Mouse (Mus musculus) spleen, adult 18-20 months (tissue): ENCODE measurements around the gene Fam107b.

Experiments
- DNase-seq, 2 experiments: peaks; one replicate each; pipeline ENCODE4 v3.0.0; 2022; ENCODE audit warnings: mixed read lengths in 2 of 2

Fam107b gene

DNA sequence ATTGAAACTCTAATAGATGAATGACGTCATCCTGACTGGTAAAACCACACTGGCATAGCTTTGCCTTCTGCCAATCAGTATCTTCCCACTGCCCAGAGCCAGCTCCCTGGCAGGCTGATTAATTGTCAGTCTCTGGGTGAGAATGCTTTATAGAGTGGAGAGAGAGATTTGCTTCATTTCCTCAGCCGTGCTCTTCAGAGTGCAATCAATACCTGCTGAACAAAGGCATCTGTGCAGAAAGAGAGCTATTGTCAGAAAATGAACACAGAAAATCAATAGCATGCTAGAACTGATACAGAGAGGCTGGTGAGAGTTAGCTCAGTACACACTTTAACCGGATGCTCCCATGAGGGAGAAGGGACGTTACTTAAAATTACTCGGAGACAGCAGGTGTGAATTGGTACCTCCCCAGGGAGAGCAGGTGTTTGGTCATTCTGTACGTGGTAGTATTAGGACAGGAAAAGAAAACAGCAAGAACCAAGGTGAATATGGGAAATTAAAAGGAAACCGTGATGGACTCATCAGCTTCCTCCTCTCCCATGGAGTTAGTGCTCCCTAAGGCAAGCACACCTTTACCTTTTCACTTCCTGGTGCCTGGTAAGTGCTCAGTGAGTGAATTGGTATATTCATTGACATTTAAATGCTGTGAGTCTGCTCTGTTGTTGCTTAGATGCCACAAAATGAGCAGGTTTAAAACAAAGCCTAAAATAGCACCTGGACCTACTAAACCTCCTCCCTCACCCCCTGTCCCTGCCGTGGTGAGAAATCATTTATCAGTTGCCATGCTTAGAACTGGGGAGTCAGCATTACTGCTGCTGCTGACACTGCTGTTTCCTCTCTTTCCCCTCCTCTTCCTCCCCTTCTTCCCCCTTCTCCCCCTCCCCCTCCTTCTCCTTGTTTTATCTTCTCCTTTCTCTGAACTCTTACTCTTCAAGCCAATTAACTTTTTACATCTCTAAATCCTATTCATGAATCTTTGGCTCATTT is 38.9 kb downstream of the Fam107b start:
- no peak for DNase-seq

DNA sequence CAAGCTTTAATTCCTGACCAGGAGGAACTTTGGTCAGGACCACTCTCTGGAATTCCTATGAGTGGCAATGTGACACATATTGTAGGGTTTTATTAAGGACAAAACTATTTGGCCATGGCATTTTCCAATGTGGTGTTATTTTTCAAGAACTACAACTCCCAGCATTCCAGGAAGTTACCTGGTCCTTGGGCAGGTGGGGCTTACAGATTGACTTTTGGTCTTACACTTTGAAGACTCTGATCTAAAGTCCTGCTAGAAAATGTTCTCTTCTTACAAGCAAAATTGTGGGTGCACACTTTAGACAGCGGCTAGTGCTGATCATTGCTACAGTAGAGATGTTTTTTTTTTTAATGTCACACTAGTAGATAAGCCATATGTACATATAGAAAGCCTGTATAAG is 48.2 kb downstream of the Fam107b start:
- DNase-seq = no peak

DNA sequence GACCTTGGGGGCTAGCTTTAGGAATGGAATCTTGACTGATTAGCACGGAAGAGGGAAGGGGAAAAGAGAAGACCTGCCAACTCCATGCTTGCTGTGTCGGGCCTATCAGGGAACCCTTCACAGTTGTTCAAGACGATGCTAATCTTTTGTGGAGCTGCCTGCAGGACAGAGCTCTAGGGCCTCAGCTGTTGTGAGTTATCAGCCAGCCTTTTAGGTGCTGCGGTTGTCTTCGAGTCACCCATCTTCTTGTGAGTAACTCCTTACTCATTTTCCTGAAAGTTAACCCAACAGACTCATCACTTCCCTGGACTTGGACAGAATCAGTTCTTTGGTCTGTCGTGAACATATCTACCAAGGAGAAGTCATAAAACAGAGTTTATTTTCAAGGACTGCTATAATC is 51.3 kb downstream of the Fam107b start:
- DNase-seq = no peak

DNA sequence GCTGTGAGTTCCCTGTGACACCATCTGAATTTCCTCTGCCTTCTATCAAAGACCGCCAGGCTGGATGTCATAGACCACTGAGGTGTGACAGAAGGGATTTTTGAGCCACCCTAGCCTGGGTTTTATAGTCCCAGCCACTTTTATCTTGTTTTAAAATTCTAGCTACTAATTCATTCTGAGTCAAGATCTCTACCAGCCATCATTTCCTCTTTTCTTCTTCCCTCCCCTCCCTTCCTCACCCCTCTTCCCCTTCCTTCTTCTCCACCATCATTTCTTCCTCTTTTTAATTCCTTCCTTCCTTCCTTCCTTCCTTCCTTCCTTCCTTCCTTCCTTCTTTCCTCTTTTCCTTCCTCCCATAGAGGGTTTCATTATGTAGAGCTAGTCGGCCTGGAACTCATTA is 51.9 kb downstream of the Fam107b start:
- no peak for DNase-seq

DNA sequence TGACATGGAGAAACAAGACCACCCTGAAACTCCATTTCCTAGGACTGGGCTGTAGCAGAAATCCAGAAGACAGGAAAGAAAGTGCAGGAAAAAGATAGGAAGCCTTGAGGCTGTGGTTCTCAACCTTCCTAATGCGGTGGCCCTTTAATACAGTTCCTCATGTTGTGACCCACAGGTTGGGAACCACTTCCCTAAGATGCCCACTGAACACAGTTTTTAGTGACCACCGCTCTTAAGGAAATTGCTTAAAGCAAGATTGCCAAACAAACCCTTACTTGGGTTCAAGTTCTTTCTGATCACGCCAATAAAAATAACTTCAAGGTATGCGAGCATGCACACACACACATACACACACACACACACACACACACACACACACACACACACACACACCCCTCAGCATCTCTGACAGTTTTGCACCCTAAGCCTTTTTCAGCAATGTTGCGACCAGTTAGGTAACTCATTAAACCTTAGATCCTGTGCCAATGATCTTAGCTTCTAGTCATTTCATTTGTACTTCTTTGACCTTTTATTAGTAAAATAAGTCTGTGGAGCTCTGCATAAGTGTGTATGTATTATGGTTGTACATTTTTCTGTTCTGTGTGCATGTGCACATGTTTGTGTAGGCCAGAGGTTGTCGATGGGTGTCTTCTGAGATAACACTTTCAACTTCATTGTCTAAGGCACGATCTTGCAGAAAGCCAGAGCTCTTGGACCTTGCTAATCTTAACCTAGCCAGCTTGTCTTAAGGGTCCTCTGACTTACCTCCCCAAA is 53.1 kb downstream of the Fam107b start:
- no peak for DNase-seq

DNA sequence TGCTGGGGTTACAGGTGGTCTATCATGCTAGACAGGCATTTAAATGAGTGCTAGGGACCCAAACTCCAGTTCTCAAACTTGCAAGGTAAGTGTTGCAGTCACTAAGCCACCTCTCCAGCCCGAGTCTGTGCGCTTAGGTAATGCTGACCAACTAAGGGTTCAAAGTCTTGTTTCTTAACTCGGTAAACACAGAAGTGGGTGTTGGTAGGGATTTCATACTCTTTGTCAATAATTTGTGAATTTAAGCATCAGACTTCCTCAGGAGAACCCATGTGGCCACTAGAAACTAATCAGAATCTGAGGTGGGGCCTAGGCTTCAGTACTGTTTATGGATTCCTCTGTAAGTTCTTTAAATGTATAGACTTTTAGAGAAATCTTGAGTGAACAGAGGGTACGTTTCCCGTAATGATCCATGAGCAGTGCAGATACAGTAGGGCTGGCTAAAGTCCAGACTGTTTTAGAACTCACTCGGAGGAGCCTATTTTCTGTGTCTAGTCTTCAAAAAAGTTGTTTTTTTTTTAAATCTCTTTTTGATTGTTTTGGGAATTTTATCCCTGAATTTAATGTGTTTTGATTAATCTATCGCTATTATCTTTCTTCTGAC is 53.8 kb downstream of the Fam107b start:
- DNase-seq = no peak

DNA sequence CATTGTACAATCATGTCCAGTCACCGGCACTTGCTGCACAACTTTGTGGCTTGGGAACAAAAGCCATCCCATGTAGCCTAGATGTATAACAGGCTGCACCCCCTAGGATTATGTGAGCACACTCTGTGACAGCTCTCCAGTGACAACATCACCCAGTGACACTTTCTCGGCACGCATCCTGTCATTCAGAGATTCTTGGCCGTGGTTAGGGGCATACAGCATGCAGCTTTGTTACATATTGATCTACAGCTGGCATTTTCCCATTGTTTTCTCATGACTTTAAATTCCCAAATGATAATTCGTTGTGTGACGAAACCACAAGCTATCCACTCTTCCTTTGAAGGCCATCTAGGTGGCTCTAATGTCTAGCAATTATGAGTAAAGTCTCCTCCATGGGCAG is 58.8 kb downstream of the Fam107b start:
- no peak for DNase-seq

DNA sequence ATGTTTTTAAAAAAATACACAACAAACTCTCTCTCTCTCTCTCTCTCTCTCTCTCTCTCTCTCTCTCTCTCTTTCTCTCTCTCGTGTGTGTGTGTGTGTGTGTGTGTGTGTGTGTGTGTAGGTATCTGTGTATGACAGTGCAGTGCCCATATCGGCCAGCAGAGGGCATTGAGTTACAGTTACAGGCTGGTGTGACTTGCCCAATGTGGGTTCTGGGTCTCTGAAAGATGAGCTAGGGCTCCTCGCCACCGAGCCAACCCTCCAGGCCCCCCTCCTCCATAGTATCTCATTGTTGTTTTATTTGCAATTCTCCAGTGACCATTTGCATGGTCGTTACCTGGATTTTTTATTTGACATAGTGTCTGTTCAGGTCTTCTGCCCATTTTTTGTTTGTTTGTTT is 59.5 kb downstream of the Fam107b start:
- peak in 1 of 2 experiments; percentile 36 for DNase-seq

DNA sequence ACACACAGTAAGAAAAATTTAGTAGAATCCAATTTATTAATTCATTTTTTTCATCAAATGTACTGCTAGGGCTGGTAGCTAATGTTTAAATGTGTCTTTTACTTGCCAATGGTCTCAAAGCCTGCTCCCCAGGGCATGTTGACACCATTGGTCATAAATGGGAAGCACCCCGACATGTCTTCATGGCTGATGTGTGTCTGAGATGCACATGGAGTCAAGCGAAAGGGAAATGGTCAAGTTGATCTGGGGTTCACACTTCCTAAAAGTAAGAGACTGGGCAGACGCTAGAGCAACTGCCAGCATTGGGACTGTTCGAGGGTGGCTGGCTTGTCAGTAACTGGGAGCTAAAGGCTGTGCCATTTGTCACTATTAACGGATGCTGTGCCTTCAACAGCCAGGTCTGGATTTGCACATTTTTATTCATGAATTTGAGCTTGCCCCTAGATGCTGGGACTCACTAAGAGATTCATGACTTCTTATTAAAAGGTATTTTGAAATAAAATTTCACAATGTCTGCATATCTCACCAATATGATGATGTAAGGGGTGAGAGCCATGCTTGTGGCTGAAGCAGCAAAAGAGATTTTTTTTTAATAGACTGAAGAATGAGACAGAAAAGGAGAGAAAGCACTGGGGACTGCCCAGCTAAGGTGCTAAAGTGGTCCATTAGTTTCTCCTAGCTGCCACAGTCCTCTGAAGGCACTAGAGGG is 60.6 kb downstream of the Fam107b start:
- DNase-seq = no peak

DNA sequence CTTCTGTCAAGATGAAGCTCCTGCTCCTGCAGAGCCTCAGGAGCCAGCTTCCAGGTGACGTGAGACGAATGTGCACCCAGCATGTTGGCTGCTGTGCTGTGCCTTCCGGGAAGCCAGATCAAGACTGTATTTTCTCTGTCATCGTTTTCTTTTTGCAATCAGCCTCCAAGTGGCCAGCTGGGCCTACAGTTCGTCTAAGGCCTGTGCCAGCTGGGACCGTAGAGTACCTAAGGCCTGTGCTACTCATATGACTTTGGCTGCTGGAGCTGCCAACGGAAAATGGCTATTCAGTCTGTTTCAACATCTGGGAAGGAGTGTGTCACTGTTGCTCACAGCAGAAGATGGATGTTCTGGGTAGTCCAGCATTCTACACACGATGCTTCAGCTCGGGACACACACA is 62.8 kb downstream of the Fam107b start:
- DNase-seq = no peak

DNA sequence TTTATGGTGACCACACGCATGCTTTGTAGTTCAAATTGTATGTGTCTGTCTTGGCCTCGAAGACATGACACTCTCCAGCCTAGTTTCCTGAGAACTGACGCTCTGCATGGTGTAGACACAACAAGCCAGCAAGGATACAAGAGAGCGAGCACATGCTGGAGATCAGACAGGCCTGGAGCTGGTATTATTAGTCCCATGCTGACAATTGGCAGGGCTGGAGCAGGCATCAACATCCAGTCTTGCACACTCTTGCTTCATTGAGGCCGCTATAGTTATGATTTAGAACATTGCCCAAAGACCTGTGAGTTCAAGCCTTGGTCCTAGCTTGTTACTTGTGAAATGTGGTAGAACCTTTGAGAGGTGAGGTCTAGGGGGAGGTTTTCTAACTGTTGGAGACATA is 66.5 kb downstream of the Fam107b start:
- DNase-seq = no peak

DNA sequence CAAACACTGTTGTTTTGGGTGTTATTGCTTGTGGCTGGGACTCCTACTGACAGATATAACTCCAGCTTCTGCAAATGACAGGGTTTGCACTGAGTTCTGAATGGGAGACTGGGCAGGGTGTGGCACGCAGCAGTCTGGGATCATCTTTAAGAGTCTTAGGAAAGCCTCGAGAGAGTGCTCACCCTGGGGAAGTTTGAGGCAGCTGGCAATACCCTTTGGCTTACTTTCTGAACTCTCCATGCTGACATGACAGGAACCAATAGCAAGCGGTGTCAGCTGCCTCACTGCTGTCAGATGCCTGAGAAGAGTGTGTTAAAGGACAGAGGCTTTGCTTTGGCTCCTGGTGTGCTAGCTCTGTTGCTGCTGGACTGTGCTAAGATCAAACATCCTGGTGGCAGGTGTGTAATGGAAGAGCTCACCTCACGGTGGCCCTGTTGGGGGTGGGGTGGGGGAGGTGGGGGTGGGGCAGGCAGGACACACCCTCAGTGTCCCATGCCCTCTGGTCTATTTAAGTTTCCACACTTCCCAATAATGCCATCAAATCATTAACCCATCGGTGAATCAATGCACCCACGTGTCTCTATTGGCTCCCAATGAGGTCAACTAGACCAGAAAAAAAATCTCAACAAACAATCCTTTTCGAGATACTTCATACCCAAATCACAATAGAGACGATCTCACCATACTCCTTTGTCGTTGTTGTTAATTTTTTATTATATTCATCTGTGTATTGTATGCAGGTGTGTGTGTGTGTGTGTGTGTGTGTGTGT is 70.9 kb downstream of the Fam107b start:
- no peak for DNase-seq

DNA sequence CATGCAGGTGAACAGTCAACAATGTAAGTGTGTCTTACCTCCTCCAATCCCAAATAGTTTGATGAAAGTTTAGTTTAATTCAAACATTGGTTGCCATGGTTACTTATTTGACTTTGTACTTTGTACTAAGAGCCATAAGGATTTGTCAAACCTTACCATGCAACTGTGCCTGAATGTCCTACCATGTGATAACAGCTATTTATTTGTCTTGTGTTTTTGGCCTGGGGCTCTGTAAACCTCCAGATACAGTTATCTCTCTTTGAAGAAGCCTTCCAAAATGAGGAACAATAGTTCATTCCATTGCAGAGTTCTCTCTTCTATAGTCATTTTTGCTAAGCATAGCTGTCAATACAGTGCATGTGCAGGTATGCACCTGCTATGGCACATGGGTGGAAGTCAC is 72.7 kb downstream of the Fam107b start:
- DNase-seq = no peak

DNA sequence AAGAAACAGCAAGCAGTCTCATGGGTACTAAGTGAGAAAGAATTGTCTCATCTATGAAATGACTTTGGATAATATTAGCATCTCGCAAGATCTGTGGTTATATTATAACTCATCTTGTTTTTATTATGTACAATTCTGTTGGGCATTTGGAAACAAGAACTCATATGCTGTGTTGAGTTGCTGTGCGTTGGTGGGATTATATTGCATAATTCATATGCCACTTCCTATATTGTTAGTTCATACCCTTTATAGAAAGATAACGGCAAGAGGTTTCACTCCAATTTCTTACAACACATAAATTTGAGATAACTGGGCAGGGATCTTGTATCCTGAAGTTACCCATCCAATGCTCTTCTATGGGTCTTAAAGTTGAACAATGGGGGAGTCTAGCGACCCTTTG is 75.5 kb downstream of the Fam107b start:
- no peak for DNase-seq

DNA sequence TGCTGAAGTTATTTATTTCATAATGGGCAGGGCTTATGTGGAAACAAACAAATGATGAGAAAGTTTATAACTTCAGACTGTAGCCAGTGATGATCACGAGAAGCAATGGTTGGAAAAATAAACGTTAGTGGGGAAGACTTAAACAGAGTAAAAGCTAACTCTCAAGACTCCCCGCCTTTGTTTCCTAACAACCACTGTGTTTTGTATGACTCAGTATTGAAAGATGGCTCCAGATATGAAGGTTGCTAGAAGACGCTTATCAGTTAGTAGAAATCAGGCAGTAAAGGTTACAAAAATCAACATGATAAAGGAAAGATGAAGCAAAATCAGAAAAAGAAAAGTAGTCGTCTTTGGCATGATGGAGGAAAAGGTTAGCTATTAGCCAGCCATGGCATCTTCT is 78.9 kb downstream of the Fam107b start:
- DNase-seq = no peak

DNA sequence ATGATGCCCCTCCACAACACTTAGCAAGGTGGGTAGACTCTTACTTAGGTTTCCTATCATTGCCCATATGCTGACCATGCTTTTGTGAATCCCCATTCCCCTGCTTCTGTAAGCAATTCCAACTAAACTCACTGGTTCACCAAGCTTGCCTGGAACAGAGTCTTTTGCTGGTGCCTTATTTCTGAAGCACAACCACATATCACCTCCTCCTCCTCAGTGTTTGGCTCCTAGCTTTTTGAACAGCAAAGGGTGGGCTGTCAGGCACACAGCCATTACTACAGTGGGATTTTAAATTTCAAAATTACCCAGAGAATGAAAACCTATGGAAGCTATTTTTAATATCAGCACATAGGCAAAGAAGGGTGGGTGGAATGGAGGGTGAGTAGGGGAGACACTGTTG is 84.3 kb downstream of the Fam107b start:
- DNase-seq = no peak

DNA sequence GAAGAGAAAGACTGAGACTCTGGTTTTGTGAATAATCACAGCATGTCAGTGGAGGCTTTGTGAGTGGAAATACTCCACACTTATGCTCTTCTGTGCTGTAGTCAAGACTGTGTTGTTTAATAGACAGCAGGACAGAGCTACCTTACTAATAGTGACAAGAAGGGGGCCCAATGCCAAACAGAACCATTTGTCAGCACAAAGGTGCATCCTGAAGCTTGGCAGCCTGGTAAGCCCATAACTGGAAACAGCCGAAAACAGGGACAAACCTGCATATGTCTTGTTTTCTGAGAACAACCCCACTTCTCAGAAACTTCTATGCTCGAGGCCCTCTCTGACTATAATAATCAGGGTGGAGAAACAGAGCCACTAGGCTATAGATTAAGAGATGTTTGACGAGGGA is 85.8 kb downstream of the Fam107b start:
- DNase-seq = no peak

DNA sequence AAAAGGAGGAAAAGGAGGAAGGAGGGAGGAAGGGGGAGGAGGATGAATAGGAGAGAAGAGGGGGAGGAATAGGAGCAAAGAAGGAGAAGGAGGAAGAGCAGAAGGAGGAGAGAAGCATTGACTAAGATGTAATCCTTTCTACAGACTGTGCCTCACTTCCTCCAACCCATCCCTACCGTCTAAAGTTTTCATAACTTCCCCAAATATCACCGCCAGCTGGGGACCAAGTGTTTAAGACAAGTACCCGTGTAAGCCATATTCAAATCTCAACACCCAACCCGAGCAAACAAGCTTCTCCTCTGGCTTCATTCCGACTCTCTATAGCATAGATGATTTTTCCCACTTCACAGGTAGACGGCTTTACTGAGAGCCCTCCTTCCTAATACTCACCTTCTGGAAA is 86.5 kb downstream of the Fam107b start:
- peak; percentile 14 to 31 for DNase-seq

DNA sequence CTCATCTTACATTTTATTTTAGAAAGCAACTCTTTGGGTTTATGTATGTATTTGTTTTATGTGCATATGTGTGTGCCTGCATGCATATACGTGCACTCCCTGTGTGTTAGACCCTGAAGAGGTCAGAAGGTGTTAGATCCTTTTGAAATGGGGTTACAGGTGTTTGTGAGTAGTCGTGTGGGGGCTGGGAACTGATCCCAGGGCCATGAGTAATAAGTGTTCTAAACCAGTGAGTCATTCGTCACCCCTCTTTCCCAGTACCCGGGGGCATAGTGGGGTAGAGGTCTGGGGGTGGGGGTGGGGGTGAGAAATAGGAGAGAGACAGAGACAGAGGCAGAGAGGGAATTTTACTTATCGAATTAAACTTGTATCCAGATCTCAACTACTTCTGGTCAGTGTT is 87.1 kb downstream of the Fam107b start:
- DNase-seq = peak in 1 of 2 experiments; percentile 26

DNA sequence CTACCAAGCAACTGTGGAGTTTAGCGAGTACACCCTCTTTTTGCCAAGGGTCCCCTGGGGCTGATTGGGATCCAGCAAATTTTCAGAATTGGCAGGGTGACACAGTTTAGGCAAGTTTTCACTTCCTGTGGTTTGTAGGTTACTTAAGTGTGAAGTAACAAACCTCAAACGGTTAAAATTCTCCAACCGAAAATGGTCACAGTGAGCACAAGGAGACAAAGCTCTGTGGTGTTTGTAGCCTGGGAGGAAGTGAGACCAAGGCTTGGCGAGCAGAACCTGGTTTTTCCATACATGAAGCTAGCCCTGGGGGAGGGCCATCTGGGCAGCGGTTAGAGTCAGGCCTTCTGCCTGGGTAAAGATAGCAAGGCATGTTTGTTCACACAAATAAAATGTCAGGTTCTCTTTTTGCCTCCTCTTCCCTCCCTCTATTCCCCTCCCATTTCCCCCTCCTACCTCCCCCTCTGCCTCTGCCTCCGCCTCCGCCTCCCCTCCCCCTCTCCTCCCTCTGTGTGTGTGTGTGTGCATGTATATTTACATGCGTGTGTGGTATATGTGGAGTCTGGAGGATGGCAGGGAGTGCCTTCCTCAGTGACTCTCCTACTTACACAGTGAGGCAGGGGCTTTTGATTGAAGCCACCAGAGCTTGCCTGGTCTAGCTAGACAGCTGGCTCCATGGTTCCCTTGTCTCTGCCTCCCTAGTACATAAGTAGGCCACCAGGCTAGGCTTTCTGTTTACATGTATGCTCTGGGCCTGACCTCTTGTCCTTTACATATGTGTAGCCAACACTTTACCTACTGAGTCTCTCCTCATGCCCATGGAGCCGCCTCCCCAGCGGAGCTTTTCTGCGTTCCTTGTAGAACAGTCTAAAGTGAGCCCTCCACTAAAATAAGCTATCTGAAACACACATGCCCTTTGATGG is 87.8 kb downstream of the Fam107b start:
- peak; percentile 63 to 79 for DNase-seq

DNA sequence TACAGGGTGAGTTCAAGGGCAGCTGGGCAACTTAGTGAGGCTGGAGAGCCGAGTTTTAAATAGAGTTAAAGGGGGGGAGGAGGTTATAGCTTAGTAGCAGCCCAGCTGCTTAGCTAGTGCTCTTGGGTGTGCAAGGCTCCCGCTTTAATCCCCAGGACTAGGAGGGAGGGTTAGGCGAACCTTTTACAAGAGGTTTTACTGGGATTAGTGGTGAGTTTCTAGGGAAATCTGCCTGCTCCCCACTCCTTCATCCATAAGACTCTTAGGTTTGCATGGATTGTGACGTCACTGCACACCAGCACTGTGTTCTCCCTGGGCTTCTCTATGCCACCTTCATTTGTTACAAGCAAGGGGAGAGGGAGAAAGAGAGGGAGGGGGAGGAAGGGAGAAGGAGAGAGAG is 88.6 kb downstream of the Fam107b start:
- peak in 1 of 2 experiments; percentile 13 for DNase-seq
